Mouse (Mus musculus) CD4-positive, CD25-positive, alpha-beta regulatory T cell, adult 2 months (primary cell): Measurements from ENCODE around the gene Tbc1d10c.

ENCODE experiments used
- DNase-seq: peaks from one replicate; pipeline ENCODE4 v3.0.0-alpha.2; 2012; ENCODE audit warnings: low read depth, low spot score

Gene Tbc1d10c

DNA sequence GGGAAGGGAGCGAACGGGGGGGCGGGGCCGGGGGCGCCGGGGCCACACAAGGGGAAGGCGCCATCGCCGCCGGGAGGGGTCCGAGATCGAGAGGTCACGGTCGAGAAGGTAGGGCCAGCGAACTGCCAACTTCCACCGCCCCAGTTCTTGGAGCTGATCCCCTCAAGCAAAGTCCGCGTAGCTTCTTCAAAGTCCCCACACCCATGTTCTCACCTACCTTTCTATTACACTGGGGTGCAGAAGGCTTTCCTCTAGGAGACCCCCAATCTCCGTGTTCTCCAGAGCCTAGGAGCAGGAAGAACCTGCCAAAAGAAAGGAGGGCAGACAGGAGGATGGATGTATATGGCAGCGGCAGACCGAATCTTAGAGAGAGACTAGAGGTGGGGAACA lies 24.4 kb upstream of the Tbc1d10c start:
- no peak for DNase-seq

DNA sequence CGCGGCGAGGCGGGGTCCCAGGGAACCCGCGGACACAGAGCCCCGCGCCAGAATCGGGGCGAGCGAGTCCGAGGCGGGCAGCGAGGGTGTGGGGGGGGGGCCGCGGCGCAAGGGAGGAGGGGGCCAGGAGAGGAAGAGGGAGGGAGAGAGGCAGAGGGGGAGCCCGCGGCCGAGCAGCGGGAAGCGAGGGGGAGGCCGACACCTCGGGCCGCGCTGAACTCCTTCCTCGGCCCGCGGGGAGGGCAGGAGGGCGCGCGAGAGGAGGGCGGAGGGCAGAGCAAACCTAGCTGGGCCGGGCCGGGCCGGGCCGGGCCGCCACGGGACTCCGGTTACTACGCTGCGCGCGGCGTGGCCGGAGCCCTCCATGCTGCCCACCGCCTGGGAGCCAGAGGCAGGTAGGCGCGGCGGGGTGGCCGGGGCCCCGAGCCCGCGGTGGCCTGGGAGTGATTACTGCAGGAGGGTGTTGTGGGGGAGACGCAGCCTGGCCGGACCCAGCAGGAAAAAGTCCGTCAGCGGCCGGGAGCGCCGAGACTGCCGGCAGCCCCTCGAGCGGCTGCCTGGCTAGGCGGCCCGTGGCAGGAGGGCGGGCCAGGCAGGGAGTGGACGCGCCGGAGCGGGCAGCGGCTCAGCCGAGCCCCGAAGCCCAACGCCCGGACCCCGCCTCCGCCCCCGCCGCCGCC lies 23.8 kb upstream of the Tbc1d10c start:
- DNase-seq, result peak; percentile 58

DNA sequence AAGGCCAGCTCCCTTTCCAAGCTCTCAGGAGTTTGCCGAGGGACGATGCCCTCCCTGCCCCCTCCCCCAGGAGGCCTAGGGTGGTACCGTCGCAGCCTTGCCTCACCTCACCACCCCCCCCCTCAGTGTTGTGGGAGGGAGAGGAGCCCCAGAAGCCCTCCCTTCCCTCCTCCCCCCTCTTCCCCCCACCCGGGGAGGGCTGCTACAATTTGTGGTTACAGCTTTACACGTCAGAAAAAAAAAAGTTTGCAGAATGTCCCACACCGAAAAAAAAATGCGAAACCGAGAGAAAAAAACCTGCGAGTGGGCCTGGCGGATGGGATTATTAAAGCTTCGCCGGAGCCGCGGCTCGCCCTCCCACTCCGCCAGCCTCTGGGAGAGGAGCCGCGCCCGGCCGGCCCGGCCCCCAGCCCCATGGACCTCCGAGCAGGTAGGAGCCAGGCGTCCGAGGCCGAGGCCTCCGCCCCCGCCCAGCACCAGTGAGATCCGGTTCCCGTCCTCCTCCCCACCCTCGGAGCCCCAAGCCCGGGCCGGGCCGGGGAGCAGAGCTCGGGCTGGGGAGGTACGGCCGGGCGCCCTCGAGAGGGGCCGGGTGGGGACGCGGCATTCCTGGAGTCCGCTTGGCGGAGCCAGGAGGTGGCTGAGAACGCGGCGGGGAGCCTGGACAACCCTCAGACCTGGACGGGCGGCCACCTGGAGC lies 23.1 kb upstream of the Tbc1d10c start, which contains the start of the genes Clcf1 and AC109138.7:
TSS of gene Clcf1 (plus strand) at position 168 of the 700 bp plus-strand sequence.
TSS of gene AC109138.7 (plus strand) at position 287 of the 700 bp plus-strand sequence.
- peak; percentile 92 for DNase-seq

- DNase-seq, result peak; percentile 33
These were observed 22.5 kb upstream of the Tbc1d10c start for GRCm38 (mm10) chr19:4213524-4213974.

GRCm38 (mm10) chr19:4211891-4212588 lies 21.0 kb upstream of the Tbc1d10c start:
- DNase-seq, result peak; percentile 7

GRCm38 (mm10) chr19:4208563-4208962 lies 17.5 kb upstream of the Tbc1d10c start:
- no peak for DNase-seq

GRCm38 (mm10) chr19:4206971-4207370 lies 15.9 kb upstream of the Tbc1d10c start:
- DNase-seq, result peak; percentile 80

GRCm38 (mm10) chr19:4204889-4205288 lies 13.8 kb upstream of the Tbc1d10c start:
- peak; percentile 50 for DNase-seq

DNA sequence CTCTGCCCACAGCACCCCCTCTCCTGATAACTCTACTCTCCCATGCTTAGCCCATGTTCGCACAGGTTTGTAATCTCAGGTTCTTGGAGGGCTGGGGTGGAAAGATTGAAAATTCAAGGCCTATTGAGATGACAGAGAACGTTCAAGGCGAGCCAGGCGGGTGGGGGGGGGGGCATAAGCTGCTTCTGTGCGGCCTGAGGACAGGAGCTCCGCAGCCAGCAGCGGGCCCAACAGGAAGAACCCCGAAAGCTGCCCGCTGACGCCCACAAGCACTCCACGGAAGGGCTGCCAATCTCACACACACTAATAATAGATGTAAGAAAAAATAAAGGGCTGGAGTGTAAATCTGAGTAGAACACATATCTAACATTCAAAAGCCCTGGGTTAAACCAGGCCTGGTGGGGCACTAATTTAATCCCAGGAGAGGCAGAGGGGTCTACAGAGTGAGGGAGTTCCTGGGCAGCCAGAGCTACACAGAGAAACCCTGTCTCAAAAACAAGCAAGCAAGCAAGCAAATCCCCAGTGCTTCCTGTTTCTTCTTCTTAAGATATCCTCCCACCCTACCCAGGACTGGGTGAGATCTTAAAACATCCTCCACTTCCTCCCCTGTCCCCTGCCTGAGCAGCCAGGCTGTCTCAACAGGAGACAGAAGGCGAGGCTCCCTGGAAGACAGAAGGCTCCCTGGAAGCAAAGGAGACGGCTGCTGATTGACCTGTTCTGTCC lies 12.7 kb upstream of the Tbc1d10c start:
- DNase-seq, result peak; percentile 67

GRCm38 (mm10) chr19:4203148-4203547 lies 12.1 kb upstream of the Tbc1d10c start:
- DNase-seq, result peak; percentile 76

- DNase-seq, result no peak
These were observed 11.1 kb upstream of the Tbc1d10c start for GRCm38 (mm10) chr19:4202149-4202548.

- peak; percentile 96 for DNase-seq
These were observed 10.3 kb upstream of the Tbc1d10c start, which contains the start of gene Rad9a for GRCm38 (mm10) chr19:4201291-4201909. TSS of gene Rad9a (minus strand) at chr19:4201662.

- DNase-seq, result no peak
These were observed 6.1 kb upstream of the Tbc1d10c start for GRCm38 (mm10) chr19:4197180-4197579.

GRCm38 (mm10) chr19:4196548-4196947 lies 5.5 kb upstream of the Tbc1d10c start:
- DNase-seq, result no peak

DNA sequence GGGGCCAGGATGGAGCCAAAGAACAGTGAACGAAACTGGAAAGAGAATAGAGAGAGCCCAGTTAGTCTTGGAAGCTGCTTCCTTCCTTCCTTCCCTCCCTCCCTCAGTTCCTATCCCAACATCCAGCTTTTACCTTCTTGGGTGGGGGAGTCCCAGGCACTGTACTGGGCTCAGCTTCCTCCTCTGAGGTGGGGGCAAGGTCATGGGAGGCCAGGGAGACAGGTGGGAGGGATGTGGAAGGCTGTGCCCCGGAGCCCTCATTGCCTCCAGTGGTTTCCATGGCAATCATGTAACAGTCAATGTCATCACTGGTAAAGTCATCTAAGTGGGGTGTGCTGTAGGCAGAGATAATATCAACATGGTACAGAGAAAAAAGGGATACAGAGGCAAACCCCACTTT lies 5.0 kb upstream of the Tbc1d10c start:
- no peak for DNase-seq

GRCm38 (mm10) chr19:4194776-4195650 lies 3.9 kb upstream of the Tbc1d10c start:
- DNase-seq, result no peak

- no peak for DNase-seq
These were observed 3.1 kb upstream of the Tbc1d10c start for GRCm38 (mm10) chr19:4194021-4194724.

DNA sequence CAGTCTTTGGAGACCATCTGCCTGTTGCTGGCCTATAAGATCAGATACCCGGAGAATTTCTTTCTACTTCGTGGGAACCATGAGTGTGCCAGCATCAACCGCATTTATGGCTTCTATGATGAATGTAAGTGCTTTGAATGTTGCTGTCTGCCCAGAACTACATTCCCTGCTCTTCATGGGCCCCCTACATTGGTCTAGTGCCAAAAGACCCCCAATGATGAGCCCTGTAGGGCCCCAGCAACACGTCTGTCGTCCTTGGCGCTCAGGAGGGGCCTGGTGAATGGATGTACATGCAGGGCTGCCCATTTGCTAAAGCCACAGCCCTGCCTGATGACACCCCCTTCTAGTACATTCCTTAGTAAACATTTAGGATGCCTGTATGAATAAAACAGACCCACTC lies 2.0 kb upstream of the Tbc1d10c start:
- DNase-seq, result no peak

DNA sequence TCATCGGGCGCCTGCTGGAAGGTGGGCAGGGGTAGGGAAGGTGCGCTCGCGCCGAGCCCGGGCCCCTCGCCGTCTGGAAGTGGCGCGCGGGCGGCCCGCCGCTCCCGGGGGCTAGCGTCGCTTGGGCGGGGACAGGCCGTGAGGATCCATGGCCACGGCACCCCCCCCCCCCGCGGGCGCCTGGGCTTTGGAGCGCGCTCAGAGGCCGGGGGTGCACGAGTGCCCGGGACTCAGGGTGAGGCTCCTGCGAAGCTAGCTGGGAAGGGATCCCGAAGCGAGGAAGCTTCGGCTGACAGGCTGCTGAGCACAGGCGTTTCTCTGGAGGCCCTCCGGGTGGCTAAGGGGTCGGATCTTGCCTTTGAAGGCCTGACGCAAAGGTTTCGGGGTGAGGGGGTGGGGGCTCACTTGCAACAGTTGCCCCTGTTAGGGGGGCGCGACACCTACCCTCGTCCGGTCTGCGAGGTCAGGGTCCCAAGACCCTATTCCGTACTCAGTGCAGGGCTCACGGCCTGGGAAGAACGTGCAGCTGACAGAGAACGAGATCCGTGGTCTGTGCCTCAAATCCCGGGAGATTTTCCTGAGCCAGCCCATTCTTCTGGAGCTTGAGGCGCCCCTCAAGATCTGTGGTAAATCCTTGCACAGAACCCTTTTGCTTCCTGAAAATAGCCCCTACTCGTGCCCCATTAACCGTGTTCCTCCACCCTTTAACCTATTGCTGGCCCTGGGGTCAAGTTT lies 1.3 kb upstream of the Tbc1d10c start:
- no peak for DNase-seq
